Mouse (Mus musculus) small intestine, adult 2 months (tissue): Measurements from ENCODE around the gene Fto.

ENCODE experiments used
- CTCF ChIP-seq: fragments of 200-500 bp; IDR thresholded peaks from 2 replicates; pipeline ENCODE4 v1.5.1; 2012; ENCODE audit warnings: low read depth, mild to moderate bottlenecking, control low read depth, inconsistent platforms, low read length, moderate library complexity, mixed read lengths; ENCODE audit not compliant: insufficient replicate concordance, insufficient read length; ENCODE audit errors: extremely low read depth
- POLR2A ChIP-seq: fragments of 200-500 bp; IDR thresholded peaks from 2 replicates; pipeline ENCODE4 v1.6.1; 2012; ENCODE audit warnings: low read depth, mild to moderate bottlenecking, control low read depth, inconsistent platforms, low read length, moderate library complexity

DNA sequence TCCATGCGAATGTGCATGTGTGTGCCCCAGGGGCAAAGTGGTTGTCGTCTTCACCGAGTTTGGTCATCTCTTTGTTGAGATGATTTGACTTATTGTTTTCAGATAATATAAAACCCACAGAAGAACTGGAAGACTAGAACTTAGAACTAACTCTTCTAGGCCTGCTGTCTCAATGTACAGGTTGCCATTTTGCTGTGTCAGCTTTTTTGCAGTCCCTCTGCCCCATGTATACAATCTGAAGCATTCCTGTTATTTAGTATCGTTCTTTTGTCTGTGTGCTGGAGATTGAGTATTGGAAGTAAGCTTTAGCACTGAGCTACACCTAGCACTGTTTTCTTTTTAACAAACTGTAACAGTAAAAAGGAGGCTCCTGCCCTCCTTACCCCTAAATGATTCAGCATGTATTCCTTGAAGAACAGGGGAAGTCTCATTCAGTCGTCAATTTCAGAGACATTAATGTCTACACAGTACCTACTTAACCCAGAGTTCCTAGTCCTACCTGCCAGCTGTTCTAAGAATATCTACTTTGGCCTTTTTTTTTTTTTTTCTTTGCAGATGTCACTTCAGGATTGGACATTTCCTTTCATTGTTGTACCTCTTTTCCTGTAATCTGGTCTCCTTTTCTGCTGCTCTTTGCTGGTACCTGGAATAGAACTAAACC lies 4.4 kb downstream of the Fto start:
- TF ChIP-seq CTCF = no peak
- no peak for TF ChIP-seq POLR2A
